Mouse (Mus musculus) left cerebral cortex, adult 18-20 months (tissue): ENCODE data around the gene Vmn1r189. TPM values are rescaled to one million over a fixed set of nuclear protein-coding genes. Genes with fewer than 3 reads are reported as not detected.
"Not testable (repeated sequence)": the region's sequence is repeated elsewhere in the genome, so short reads cannot be mapped to it uniquely, and the experiment has no call there.

ENCODE experiments used
- DNase-seq, 2 experiments: peaks; one replicate each; pipeline ENCODE4 v3.0.0; 2021 to 2022; ENCODE audit warnings: low spot score in 2 of 2, mixed read lengths in 1 of 2
- long read RNA-seq, 2 experiments: library from polyadenylated mRNA; stranded (forward); transcript quantifications; one replicate each; pipeline ENCODE4 v2.0.0; 2021
- microRNA-seq, 2 experiments: library from miRNA; unstranded; fragments of <30 nt; microRNA quantifications; one replicate each; pipeline ENCODE4 v1.2.0; 2021
- total RNA-seq, 2 experiments: library from RNA; stranded (reverse); gene quantifications; 2 replicates each; pipeline ENCODE4 v1.2.3; 2021

Gene Vmn1r189
- not detected for total RNA-seq
- long read RNA-seq, experiment 1: 0 reads
- long read RNA-seq, experiment 2: 0 reads

- DNase-seq: not testable (repeated sequence)
These were observed at the start of gene Vmn1r189 for GRCm38 (mm10) chr13:22105724-22106123. Gene Vmn1r189, minus strand, starts transcription at chr13:22105824.

GRCm38 (mm10) chr13:22136495-22137293, 31.1 kb upstream of the Vmn1r189 start:
- DNase-seq: not testable (repeated sequence)

- not testable (repeated sequence) for DNase-seq
These were observed 21.5 kb downstream of the Vmn1r189 start, which contains the start of gene Vmn1r188 for GRCm38 (mm10) chr13:22084140-22084539. Gene Vmn1r188, plus strand, starts transcription at chr13:22084440.

- DNase-seq: no peak
These were observed 42.2 kb downstream of the Vmn1r189 start for GRCm38 (mm10) chr13:22063468-22063867.

GRCm38 (mm10) chr13:22061422-22061821, 44.2 kb downstream of the Vmn1r189 start:
- no peak for DNase-seq

- no peak for DNase-seq
These were observed 51.9 kb downstream of the Vmn1r189 start for GRCm38 (mm10) chr13:22053754-22054153.

- DNase-seq: no peak
These were observed 54.1 kb downstream of the Vmn1r189 start for GRCm38 (mm10) chr13:22051523-22051859.

GRCm38 (mm10) chr13:22050591-22051522, 54.8 kb downstream of the Vmn1r189 start:
- peak; percentile 84 to 92 for DNase-seq

Small RNA genes lying within 50 kb of the gene (microRNA-seq; reads per million reads assigned to microRNA genes)
- gene Gm26300: 0 reads per million in 2 experiments

Other genes starting within 250 kb of the Vmn1r189 start
- 1 to 10 TPM; 3.0 to 3.8 TPM for gene Zfp184, start 160.7 kb downstream of the Vmn1r189 start, total RNA-seq
- gene Pom121l2, start 124.6 kb downstream of the Vmn1r189 start, total RNA-seq: not detected
- gene Prss16, start 96.1 kb downstream of the Vmn1r189 start, total RNA-seq: 1 to 10 TPM in 1 of 2 experiments, under 1 TPM in 1; 0.35 to 1.2 TPM
- gene Hist1h2ah, start 70.3 kb downstream of the Vmn1r189 start, total RNA-seq: 10 to 100 TPM; 24.4 to 38.7 TPM
- gene Hist1h2bk, start 70.0 kb downstream of the Vmn1r189 start, total RNA-seq: 10 to 100 TPM; 14.5 to 16.1 TPM
- gene Hist1h4i, start 64.5 kb downstream of the Vmn1r189 start, total RNA-seq: 10 to 100 TPM; 71.8 to 81.6 TPM
- 10 to 100 TPM in 1 of 2 experiments, 1 to 10 TPM in 1; 7.5 to 13.7 TPM for gene Hist1h2ag, start 62.9 kb downstream of the Vmn1r189 start, total RNA-seq
- gene Hist1h2bj, start 62.6 kb downstream of the Vmn1r189 start, total RNA-seq: 10 to 100 TPM in 1 of 2 experiments, 1 to 10 TPM in 1; 9.3 to 11.7 TPM
- gene Vmn1r188, start 21.4 kb downstream of the Vmn1r189 start, total RNA-seq: not detected
- gene Vmn1r191, start 78.1 kb upstream of the Vmn1r189 start, total RNA-seq: not detected
- gene Vmn1r192, start 85.3 kb upstream of the Vmn1r189 start, total RNA-seq: not detected
- gene Vmn1r193, start 117.3 kb upstream of the Vmn1r189 start, total RNA-seq: not detected
- gene Vmn1r194, start 138.4 kb upstream of the Vmn1r189 start, total RNA-seq: not detected
- not detected for gene Vmn1r195, start 164.7 kb upstream of the Vmn1r189 start, total RNA-seq
- not detected for gene Vmn1r196, start 184.1 kb upstream of the Vmn1r189 start, total RNA-seq
- not detected for gene Vmn1r197, start 218.8 kb upstream of the Vmn1r189 start, total RNA-seq
- not detected for gene Vmn1r198, start 244.5 kb upstream of the Vmn1r189 start, total RNA-seq